Mouse (Mus musculus): ENCODE measurements around the gene Adgrb2.

- TF ChIP-seq CTCF (IDR thresholded peaks at IDR 0.05; ENCODE audit: borderline replicate concordance, control insufficient read depth, extremely low read depth, insufficient read depth, low read length, poor library complexity) (no peak), POLR2A (IDR thresholded peaks at IDR 0.05; ENCODE audit: control insufficient read depth, extremely low read depth, insufficient read depth, low read length, poor library complexity) (no peak)
Measured at GRCm38 (mm10) chr4:130050056-130050824, 65.6 kb downstream of the Adgrb2 start.
